Mouse (Mus musculus) neural tube, embryonic 11.5 days (tissue): ENCODE measurements around the gene Abca1. TPM values are rescaled to one million over a fixed set of nuclear protein-coding genes. Genes with fewer than 3 reads are reported as not detected.

Source experiments
- ATAC-seq: fragments of 200-750 bp; cut with Nextera tagmentation; 2 replicates; pipeline ENCODE4 v1.8.0; 2017; ENCODE audit warnings: moderate number of reproducible peaks, mild to moderate bottlenecking, moderate TSS enrichment, moderate library complexity; ENCODE audit not compliant: insufficient read depth, low FRiP score, low TSS enrichment
- DNase-seq: peaks from one replicate; pipeline ENCODE4 v3.0.0-alpha.2; 2015; ENCODE audit warnings: low spot score
- H3K27ac ChIP-seq: fragments of 300-500 bp; sonication (generic); 2 replicates; pipeline ENCODE4 v1.5.1; 2014; ENCODE audit warnings: low read depth, mild to moderate bottlenecking, low read length
- H3K27me3 ChIP-seq: fragments of 300-500 bp; sonication (generic); 2 replicates; pipeline ENCODE4 v1.6.1; 2014; ENCODE audit warnings: mild to moderate bottlenecking, low read length, mixed read lengths; ENCODE audit not compliant: control insufficient read depth, insufficient read depth
- H3K36me3 ChIP-seq: fragments of 300-500 bp; sonication (generic); 2 replicates; pipeline ENCODE4 v1.6.1; 2014; ENCODE audit warnings: mild to moderate bottlenecking, low read length, moderate library complexity, mixed read lengths; ENCODE audit not compliant: control insufficient read depth, insufficient read depth
- H3K4me1 ChIP-seq: fragments of 300-500 bp; sonication (generic); 2 replicates; pipeline ENCODE4 v1.6.1; 2014; ENCODE audit warnings: low read length, mixed read lengths; ENCODE audit not compliant: control insufficient read depth, insufficient read depth
- H3K4me2 ChIP-seq: fragments of 300-500 bp; sonication (generic); 2 replicates; pipeline ENCODE4 v1.6.1; 2014; ENCODE audit warnings: low read depth, mild to moderate bottlenecking, moderate library complexity
- H3K4me3 ChIP-seq: fragments of 300-500 bp; sonication (generic); 2 replicates; pipeline ENCODE4 v1.5.1; 2014; ENCODE audit warnings: low read depth, low read length
- H3K9ac ChIP-seq: fragments of 300-500 bp; sonication (generic); 2 replicates; pipeline ENCODE4 v1.6.1; 2014; ENCODE audit warnings: mild to moderate bottlenecking, low read length
- H3K9me3 ChIP-seq: fragments of 300-500 bp; sonication (generic); 2 replicates; pipeline ENCODE4 v1.6.1; 2016; ENCODE audit warnings: low read length; ENCODE audit not compliant: control insufficient read depth
- WGBS: fragments of 180-500 bp; shearing (Covaris S2); extraction: QIAGEN DNeasy Blood & Tissue Kit; methylation state at CpG from one replicate; pipeline ENCODE4 v1.1.7; 2014; 5-methylcytosine and 5-hydroxymethylcytosine counted together
- polyA plus RNA-seq: library from polyadenylated mRNA; unstranded; fragments of >200 nt; fragmentation: Nextera tagmentation; extraction: Ambion mirVana; gene quantifications from 2 replicates; pipeline ENCODE4 v1.2.1, GENCODE M21; 2014

The Abca1 gene
- polyA plus RNA-seq, 1 experiment from 2014 or later: 11.0 TPM

GRCm38 (mm10) chr4:53100492-53100891 is 59.2 kb downstream of the Abca1 start:
- no peaks in the 10 kb centered on the region for H3K9me3 ChIP-seq
- DNase-seq: no peak
- H3K27me3 ChIP-seq: no peaks in the 10 kb centered on the region
- H3K4me1 ChIP-seq: no peaks in the 10 kb centered on the region
- no peak overlapping the region for H3K4me3 ChIP-seq
- no peak overlapping the region for H3K4me2 ChIP-seq
- 91% methylated on average over 9 of the region's 9 CpGs for WGBS
- no peaks in the 10 kb centered on the region for H3K36me3 ChIP-seq
- no peak overlapping the region for H3K27ac ChIP-seq
- no peak overlapping the region for H3K9ac ChIP-seq
- ATAC-seq: no peak

GRCm38 (mm10) chr4:53094850-53095249 is 64.8 kb downstream of the Abca1 start:
- ATAC-seq (no peak), DNase-seq (no peak)
- H3K27ac ChIP-seq: no peak overlapping the region
- H3K4me3 ChIP-seq: no peak overlapping the region
- no peaks in the 10 kb centered on the region for H3K4me1 ChIP-seq
- peaks cover 4% of the 10 kb centered on the region; the same call in 1 of the 2 replicates for H3K36me3 ChIP-seq
- no peak overlapping the region for H3K4me2 ChIP-seq
- H3K9ac ChIP-seq: no peak overlapping the region
- H3K9me3 ChIP-seq: no peaks in the 10 kb centered on the region
- H3K27me3 ChIP-seq: no peaks in the 10 kb centered on the region
- 90% methylated on average over 4 of the region's 4 CpGs for WGBS

- Histone ChIP-seq H3K4me3 (no peak overlapping the region), H3K27me3 (no peaks in the 10 kb centered on the region), H3K9ac (no peak overlapping the region), H3K4me1 (no peaks in the 10 kb centered on the region), H3K27ac (no peak overlapping the region), H3K36me3 (peaks cover 4% of the 10 kb centered on the region; the same call in 1 of the 2 replicates), H3K4me2 (no peak overlapping the region), H3K9me3 (no peaks in the 10 kb centered on the region)
- ATAC-seq (no peak), DNase-seq (no peak)
- 84% methylated on average over 3 of the region's 3 CpGs for WGBS
These were observed 65.4 kb downstream of the Abca1 start for GRCm38 (mm10) chr4:53094331-53094730.

- WGBS: 95% methylated on average over 4 of the region's 4 CpGs
- Histone ChIP-seq H3K4me3 (no peak overlapping the region), H3K27me3 (no peaks in the 10 kb centered on the region), H3K36me3 (peaks cover 4% of the 10 kb centered on the region; the same call in 1 of the 2 replicates), H3K9ac (no peak overlapping the region), H3K4me2 (no peak overlapping the region), H3K4me1 (no peaks in the 10 kb centered on the region), H3K9me3 (no peaks in the 10 kb centered on the region), H3K27ac (no peak overlapping the region)
- ATAC-seq (no peak), DNase-seq (no peak)
These were observed 66.1 kb downstream of the Abca1 start for GRCm38 (mm10) chr4:53093615-53094014.

- Histone ChIP-seq H3K9me3 (no peaks in the 10 kb centered on the region), H3K36me3 (peaks cover 4% of the 10 kb centered on the region; the same call in 1 of the 2 replicates), H3K27ac (no peak overlapping the region), H3K9ac (no peak overlapping the region), H3K4me3 (no peak overlapping the region), H3K4me1 (no peaks in the 10 kb centered on the region), H3K27me3 (no peaks in the 10 kb centered on the region), H3K4me2 (no peak overlapping the region)
- ATAC-seq (no peak), DNase-seq (no peak)
- 89% methylated on average over 3 of the region's 3 CpGs for WGBS
These were observed 70.1 kb downstream of the Abca1 start for GRCm38 (mm10) chr4:53089641-53090040.

- 58% methylated on average over 4 of the region's 4 CpGs for WGBS
- no peak for DNase-seq
- Histone ChIP-seq H3K27me3 (no peaks in the 10 kb centered on the region), H3K27ac (no peak overlapping the region), H3K9me3 (no peaks in the 10 kb centered on the region), H3K4me1 (no peaks in the 10 kb centered on the region), H3K36me3 (peaks cover 4% of the 10 kb centered on the region; the same call in 1 of the 2 replicates), H3K9ac (no peak overlapping the region), H3K4me3 (no peak overlapping the region), H3K4me2 (no peak overlapping the region)
- ATAC-seq: no peak
These were observed 70.7 kb downstream of the Abca1 start for GRCm38 (mm10) chr4:53088999-53089398.

- Histone ChIP-seq H3K36me3 (peaks cover 4% of the 10 kb centered on the region; the same call in 1 of the 2 replicates), H3K9ac (no peak overlapping the region), H3K4me1 (no peaks in the 10 kb centered on the region), H3K9me3 (no peaks in the 10 kb centered on the region), H3K4me3 (no peak overlapping the region), H3K4me2 (no peak overlapping the region), H3K27ac (no peak overlapping the region), H3K27me3 (no peaks in the 10 kb centered on the region)
- ATAC-seq: no peak
- 88% methylated on average over 2 of the region's 2 CpGs for WGBS
- DNase-seq: no peak
These were observed 73.1 kb downstream of the Abca1 start for GRCm38 (mm10) chr4:53086636-53087035.

GRCm38 (mm10) chr4:53085634-53086033 is 74.1 kb downstream of the Abca1 start:
- ATAC-seq: no peak

GRCm38 (mm10) chr4:53083071-53083470 is 76.6 kb downstream of the Abca1 start:
- H3K9me3 ChIP-seq: no peaks in the 10 kb centered on the region
- H3K27ac ChIP-seq: no peak overlapping the region
- H3K9ac ChIP-seq: no peak overlapping the region
- H3K4me1 ChIP-seq: no peaks in the 10 kb centered on the region
- peaks cover 4% of the 10 kb centered on the region; the same call in 1 of the 2 replicates for H3K36me3 ChIP-seq
- DNase-seq (no peak), ATAC-seq (no peak)
- no peak overlapping the region for H3K4me2 ChIP-seq
- no peak overlapping the region for H3K4me3 ChIP-seq
- WGBS: 89% methylated on average over 2 of the region's 2 CpGs
- no peaks in the 10 kb centered on the region for H3K27me3 ChIP-seq

More at GRCm38 (mm10) chr4:53085634-53086033, 74.1 kb downstream of the Abca1 start:
- Histone ChIP-seq H3K9ac (no peak overlapping the region), H3K4me3 (no peak overlapping the region), H3K9me3 (no peaks in the 10 kb centered on the region), H3K4me1 (no peaks in the 10 kb centered on the region), H3K27me3 (no peaks in the 10 kb centered on the region), H3K27ac (no peak overlapping the region), H3K36me3 (peaks cover 4% of the 10 kb centered on the region; the same call in 1 of the 2 replicates), H3K4me2 (no peak overlapping the region)
- no peak for DNase-seq
- WGBS: 81% methylated on average over 4 of the region's 4 CpGs
